Mouse (Mus musculus): Measurements from ENCODE around the gene Cux1. TPM values are rescaled to one million over a fixed set of nuclear protein-coding genes. Genes with fewer than 3 reads are reported as not detected.
"Not testable (repeated sequence)": the region's sequence is repeated elsewhere in the genome, so short reads cannot be mapped to it uniquely, and the experiment has no call there.

Cux1 gene
- total RNA-seq, 1 experiment from 2014 or later: 172 TPM

DNA sequence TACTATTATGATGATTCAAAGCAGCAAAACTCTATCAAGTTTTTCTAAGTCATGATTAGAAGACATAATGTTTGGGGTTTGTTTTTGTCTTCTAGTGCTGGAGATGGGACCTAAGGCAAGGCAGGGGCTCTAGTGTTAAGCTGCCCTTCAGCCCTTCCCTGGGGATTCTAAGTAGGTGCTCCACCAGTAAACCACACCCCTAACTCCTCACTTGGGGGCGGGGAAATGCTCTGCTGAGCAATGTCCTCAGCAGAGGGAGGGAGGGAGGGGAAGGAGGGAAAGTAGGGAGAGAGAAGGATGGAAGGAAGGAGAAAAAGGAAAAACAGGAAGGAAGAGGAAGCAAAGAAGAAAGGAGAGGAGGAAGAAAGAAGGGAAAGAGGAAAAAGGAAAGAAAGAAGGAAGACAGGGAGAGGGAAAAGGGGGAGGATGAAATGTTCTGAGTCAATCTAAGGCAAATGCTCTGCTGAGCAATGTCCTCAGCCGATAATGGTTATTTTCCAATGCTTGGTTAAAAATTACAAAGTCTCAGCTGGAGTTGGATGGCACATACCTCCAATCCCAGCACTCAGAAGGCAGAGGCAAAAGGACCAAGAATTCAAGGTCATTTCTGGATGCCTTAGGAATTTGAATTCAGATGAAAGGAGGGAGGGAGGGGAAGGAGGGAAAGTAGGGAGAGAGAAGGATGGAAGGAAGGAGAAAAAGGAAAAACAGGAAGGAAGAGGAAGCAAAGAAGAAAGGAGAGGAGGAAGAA lies 96.1 kb downstream of the Cux1 start:
- not testable (repeated sequence) for ATAC-seq (replicated peaks in 1 of 2; ENCODE audit: insufficient read depth in 1 of 2, low FRiP score in 2 of 2, low TSS enrichment in 1 of 2, low read depth in 1 of 2, poor library complexity in 2 of 2, severe bottlenecking in 2 of 2)

DNA sequence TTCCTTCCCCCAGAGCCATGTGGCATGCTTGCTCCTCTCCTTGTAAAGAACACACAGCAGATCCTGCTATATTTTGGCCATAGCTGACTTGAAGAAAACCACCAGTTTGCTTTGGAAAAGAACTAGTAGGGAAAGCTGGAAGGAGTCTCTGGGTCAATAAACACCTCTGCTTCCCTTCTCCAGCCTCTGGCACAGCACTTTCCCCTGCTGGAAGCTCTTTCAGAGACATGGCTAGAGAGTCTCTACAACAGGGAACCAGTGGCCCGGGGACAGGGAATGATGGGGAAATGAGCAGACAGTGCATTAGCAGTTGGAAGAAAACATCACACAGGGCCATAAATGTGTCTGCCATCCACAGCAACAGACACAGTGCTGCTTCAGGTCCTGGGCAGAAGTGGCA lies 98.0 kb downstream of the Cux1 start:
- ATAC-seq (replicated peaks in 1 of 2; ENCODE audit: insufficient read depth in 1 of 2, low FRiP score in 2 of 2, low TSS enrichment in 1 of 2, low read depth in 1 of 2, poor library complexity in 2 of 2, severe bottlenecking in 2 of 2): no peak

DNA sequence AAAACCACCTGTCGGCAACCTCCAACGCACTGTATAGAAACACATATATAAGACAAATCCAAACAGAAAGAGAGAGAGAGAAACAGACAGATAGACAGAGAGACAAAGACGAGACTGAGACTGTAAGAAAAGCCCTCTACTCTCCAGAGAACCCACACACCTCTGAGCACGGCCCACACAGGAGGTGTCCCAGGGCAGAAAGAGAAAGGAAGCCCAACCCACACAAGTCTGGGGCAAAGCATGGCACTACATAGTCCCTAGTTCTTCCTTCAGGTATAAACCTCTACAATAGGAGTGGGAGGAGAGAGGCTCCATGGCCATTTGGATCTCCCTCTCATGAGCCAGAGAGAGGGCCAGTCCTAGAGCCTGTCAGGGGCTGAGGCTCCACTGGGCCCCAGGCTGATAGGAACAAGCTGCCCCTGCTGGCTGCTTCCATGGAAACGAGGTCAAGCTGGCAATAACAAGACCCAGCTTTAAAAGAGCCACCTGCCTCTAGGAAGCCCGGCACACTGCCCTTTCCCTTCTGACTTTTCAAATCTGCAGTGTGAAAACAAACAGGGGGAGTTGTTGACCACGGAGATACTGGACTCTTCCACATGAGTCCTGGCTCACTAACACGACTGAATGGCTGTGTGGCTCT lies 99.8 kb downstream of the Cux1 start:
- ATAC-seq (replicated peaks in 1 of 2; ENCODE audit: insufficient read depth in 1 of 2, low FRiP score in 2 of 2, low TSS enrichment in 1 of 2, low read depth in 1 of 2, poor library complexity in 2 of 2, severe bottlenecking in 2 of 2): peak; percentile 46 to 59; a peak in 2 of 4 replicates

DNA sequence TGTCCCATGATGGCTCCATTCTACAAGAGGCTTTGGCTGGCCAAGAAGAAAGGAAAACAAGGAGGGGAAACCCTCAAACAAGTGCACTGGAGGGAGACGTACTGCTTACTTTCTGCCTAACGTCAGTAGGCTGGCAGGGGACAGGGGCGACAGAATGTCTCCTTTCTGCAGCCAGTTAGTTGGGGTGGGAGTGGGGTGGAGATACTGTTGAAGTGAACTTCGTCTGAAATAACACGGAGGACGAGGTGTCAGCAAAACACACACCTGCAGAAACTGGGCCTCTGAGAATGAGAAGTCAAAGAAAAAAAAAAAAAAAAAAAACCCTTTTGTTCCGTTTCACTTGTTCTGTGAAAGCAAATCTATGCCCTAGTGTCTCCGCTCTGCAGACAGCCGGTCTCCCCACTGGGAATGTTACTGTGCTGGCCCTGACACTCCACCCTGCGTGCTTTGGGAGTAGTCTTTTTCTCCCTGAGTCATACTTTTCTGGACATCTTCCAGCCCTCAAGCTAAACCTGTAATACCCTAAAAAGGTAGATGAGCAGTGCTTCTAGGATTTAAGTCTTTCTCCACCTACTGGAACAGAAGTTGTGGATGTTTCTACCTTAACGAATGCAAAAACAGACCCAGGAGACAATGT lies 101.4 kb downstream of the Cux1 start:
- no peak for ATAC-seq (replicated peaks in 1 of 2; ENCODE audit: insufficient read depth in 1 of 2, low FRiP score in 2 of 2, low TSS enrichment in 1 of 2, low read depth in 1 of 2, poor library complexity in 2 of 2, severe bottlenecking in 2 of 2)

DNA sequence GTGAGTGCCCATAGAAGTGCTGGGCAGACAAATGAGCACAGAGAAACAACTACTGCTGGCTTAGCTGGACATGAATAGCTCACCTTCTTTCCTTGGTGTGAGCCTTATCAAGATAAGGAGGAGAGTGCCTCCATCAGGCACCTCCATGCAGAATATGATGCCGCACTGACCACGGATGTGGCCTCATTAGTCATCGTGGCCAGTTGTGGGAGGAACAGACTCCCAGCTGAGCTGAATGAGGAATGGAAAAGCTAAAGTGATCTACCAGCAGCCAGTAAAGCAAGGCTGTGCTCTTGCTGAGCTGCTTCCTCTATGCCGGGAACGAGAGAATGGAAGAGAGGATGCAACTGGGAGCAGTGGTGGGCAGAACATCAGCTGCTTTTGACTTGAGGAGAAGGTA lies 101.9 kb downstream of the Cux1 start:
- ATAC-seq (replicated peaks in 1 of 2; ENCODE audit: insufficient read depth in 1 of 2, low FRiP score in 2 of 2, low TSS enrichment in 1 of 2, low read depth in 1 of 2, poor library complexity in 2 of 2, severe bottlenecking in 2 of 2): peak in 1 of 2 experiments; percentile 47; a peak in 3 of 4 replicates

DNA sequence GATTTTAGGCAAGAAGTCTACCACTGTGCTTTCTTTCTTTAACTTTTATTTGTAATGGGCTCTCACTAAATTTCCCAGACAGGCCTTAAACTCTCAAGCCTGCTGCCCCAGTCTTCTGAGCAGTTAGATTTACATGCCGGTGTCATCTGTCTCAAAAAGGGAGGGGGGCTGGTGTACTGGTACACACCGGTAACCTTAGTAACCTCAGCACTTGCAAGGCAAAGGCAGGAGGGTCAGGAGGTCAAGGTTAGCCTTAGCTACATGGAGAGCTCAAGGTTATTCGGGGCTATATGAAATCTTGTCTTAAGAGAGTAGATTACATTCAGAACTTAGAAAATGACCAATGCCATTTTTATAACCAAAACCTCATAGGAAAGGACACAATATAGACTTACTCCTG lies 102.4 kb downstream of the Cux1 start:
- no peak for ATAC-seq (replicated peaks in 1 of 2; ENCODE audit: insufficient read depth in 1 of 2, low FRiP score in 2 of 2, low TSS enrichment in 1 of 2, low read depth in 1 of 2, poor library complexity in 2 of 2, severe bottlenecking in 2 of 2)

DNA sequence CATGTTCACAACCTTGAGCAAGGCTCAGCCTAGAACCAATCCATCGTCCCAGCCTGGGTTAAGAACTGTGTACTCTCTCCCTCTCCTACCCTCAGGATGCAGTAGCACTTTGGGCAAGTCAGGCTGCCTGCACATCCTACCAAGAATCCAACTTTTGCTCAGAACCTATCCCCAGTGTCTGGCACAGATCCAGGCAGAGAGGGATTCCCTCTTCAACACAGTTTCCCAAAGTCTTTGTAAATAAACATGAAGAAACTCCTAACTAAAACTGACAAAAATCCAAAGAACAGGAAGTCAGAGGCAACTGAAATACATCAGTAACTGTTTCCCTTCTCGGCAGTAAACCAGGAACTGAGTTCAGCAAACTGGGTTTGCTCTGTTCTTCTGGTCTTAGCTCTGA lies 103.2 kb downstream of the Cux1 start:
- no peak for ATAC-seq (replicated peaks in 1 of 2; ENCODE audit: insufficient read depth in 1 of 2, low FRiP score in 2 of 2, low TSS enrichment in 1 of 2, low read depth in 1 of 2, poor library complexity in 2 of 2, severe bottlenecking in 2 of 2)

DNA sequence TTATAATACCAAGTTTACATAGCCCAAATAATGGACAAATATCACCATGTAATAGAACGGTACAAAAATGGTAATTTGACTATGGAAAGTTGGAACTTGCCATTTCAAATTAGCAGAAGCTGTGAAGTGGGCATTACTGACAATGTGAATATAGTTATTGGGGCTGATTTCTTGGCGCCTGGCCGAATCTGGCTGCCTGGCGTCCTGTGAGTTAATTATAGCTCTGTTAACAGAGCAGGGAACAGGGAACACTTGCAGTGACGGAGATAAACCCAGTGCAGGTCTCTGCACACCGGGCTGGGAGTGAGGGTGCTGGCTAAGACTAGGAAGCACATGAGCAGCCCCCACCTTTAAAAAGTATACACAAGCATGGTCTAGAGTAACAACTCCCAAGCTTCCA lies 104.7 kb downstream of the Cux1 start:
- ATAC-seq (replicated peaks in 1 of 2; ENCODE audit: insufficient read depth in 1 of 2, low FRiP score in 2 of 2, low TSS enrichment in 1 of 2, low read depth in 1 of 2, poor library complexity in 2 of 2, severe bottlenecking in 2 of 2): no peak

DNA sequence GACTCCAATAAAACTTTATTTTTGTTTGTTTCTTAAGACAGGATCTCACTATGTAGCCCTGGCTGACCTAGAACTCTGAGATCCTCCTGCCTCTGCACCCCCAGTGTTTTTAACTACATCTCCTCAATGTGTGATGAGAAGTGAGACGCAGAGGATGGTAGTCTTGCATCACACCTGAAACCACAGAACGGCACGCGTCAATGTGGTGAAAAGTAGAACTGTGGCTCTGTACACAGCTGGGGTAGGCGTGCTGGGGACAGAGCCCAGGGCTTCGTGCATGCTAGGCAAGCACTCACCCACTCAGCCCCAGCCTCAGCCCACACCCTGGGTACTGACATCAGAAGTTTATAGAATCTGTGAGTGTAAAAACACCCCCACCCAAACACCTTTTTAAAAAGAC lies 107.4 kb downstream of the Cux1 start:
- ATAC-seq (replicated peaks in 1 of 2; ENCODE audit: insufficient read depth in 1 of 2, low FRiP score in 2 of 2, low TSS enrichment in 1 of 2, low read depth in 1 of 2, poor library complexity in 2 of 2, severe bottlenecking in 2 of 2): peak in 1 of 2 experiments; percentile 38; a peak in 1 of 4 replicates

DNA sequence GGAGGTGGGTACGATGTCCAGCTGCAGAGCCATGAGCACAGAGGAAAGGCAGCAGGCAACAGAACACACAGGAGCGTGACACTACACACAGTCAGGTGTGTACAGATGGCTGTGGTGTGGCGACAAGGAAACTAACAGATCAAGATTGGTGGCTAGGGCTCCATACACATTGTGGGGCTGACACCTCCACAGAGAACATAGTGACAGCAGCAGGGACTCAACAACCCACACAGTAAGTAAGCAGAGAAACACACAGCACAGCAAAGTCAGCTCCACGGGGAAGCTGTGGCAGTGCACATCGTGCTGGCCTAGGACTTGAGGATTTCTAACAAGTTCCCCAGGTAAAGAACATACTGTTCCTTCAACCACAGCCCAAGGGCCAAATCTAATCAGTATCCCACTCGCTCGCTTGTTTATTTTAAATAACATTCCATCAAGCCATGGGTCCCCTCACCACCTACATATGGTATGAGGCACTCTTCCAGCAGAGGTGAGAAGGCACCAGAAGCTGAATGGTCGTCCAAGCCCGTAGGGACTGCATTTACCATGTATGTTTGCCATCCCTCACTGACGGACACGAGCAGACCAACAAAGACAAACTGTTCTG lies 108.3 kb downstream of the Cux1 start:
- ATAC-seq (replicated peaks in 1 of 2; ENCODE audit: insufficient read depth in 1 of 2, low FRiP score in 2 of 2, low TSS enrichment in 1 of 2, low read depth in 1 of 2, poor library complexity in 2 of 2, severe bottlenecking in 2 of 2): peak in 1 of 2 experiments; percentile 42; a peak in 2 of 4 replicates

DNA sequence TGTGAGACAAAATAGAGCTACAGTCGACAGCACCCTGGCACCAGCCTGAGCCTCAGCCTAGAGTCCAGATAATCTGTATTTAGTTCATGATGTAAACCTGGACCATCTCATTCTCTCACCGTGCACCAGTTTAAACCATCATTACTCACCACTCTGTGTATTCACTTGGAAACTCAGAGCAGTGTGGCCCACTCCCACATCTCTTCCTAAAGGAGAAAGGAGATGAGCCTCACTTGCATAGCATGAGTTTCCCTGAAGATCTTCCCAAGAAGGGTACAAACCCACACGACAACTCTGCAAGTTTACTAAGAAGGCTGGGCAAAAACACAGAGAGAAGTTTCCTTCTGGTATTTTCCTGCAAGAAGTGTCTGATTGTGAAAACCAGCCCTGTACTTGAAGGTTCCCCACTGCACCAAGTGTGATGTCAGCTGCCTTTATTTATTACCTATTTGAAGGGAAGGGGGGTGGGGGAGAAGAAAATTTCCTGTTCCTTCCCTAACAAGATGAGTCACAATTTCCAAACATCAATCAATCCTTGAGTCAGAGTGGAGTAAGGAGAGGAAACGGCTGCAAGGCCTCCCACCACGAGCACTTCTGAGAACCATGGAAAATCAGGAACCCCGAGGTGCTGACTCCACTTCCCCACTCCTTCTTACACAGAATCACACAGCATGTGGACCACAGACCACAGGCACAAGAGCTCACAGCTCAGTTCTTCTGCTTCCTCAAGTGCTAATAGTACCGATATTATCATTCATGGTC lies 109.0 kb downstream of the Cux1 start:
- ATAC-seq (replicated peaks in 1 of 2; ENCODE audit: insufficient read depth in 1 of 2, low FRiP score in 2 of 2, low TSS enrichment in 1 of 2, low read depth in 1 of 2, poor library complexity in 2 of 2, severe bottlenecking in 2 of 2): peak; percentile 81 to 90

DNA sequence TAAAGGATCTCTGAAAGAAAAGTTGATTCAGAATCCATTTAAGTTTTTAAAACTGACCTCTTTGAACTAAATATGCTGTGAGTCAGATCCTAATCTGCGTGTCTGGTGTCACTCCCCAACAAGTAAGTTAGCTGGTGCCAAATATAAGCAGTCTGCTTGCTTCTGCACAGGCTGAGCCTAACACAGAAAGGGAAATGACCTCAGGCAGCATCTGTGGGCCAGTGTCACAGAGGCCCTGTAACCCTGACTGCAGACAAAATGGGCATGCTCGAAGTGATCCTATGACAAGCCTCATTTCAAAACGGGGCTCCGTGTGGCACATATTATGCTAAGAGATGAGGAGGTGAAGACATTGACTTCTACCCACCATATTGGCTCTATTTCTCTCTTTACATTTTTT lies 110.9 kb downstream of the Cux1 start:
- peak in 1 of 2 experiments; percentile 16; a peak in 1 of 4 replicates for ATAC-seq (replicated peaks in 1 of 2; ENCODE audit: insufficient read depth in 1 of 2, low FRiP score in 2 of 2, low TSS enrichment in 1 of 2, low read depth in 1 of 2, poor library complexity in 2 of 2, severe bottlenecking in 2 of 2)

DNA sequence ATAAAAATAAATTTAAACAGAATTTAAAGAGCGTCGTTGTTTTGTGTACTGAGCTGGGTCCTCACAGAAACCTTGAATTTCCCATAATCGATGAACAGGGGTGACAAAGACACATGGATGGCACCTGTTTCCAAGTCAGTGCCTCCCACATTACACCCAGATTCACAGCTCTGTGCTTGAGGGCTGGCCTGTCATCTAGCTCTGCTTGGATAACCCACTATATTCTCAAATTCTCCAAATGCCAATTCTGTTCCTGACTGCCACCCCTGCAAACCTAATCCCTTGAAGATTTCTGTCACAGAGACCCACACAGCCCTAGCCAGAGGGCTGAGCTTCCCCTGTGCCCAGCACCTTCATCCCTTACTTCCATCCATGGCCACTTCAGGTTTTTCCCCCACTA lies 114.6 kb downstream of the Cux1 start:
- no peak for ATAC-seq (replicated peaks in 1 of 2; ENCODE audit: insufficient read depth in 1 of 2, low FRiP score in 2 of 2, low TSS enrichment in 1 of 2, low read depth in 1 of 2, poor library complexity in 2 of 2, severe bottlenecking in 2 of 2)

DNA sequence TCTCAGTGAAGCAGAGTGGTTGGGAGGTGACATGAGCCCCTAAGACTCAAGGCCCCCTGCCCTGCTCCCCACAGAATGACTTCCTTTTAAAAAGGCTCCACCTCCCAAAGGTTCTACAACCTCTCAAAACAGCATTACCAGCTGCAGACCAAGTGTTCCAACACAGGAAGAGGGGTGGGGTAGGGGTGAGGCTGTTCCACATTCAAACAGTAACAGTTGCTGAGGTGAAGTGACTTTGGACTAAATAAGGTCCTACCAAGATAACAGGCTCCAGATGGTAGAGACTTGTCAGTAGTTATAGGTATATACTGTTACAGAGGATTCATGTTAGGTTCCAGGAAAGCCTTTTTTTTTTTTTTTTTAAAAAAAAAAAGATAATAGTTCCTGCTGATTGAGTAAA lies 117.5 kb downstream of the Cux1 start:
- peak; percentile 78 to 79 for ATAC-seq (replicated peaks in 1 of 2; ENCODE audit: insufficient read depth in 1 of 2, low FRiP score in 2 of 2, low TSS enrichment in 1 of 2, low read depth in 1 of 2, poor library complexity in 2 of 2, severe bottlenecking in 2 of 2)

DNA sequence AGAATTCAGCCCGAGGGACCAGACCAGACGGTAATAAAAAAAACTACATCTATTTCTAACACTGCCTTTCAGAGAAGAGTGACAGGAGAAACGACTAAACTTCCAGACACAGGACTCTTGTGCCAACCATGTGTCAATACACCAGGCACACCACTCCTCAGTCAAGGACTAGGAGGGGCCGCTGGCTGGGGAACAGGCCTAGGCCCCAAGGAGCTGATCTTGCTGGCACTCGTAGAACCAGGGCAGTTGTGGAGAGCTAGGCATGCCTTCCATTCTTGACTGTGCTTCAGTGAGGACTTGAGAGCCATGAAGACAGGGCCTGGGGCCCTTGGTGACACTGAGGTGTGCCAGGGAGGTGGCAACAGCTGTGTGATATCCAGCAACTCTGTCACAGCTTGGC lies 121.3 kb downstream of the Cux1 start:
- ATAC-seq (replicated peaks in 1 of 2; ENCODE audit: insufficient read depth in 1 of 2, low FRiP score in 2 of 2, low TSS enrichment in 1 of 2, low read depth in 1 of 2, poor library complexity in 2 of 2, severe bottlenecking in 2 of 2): no peak

DNA sequence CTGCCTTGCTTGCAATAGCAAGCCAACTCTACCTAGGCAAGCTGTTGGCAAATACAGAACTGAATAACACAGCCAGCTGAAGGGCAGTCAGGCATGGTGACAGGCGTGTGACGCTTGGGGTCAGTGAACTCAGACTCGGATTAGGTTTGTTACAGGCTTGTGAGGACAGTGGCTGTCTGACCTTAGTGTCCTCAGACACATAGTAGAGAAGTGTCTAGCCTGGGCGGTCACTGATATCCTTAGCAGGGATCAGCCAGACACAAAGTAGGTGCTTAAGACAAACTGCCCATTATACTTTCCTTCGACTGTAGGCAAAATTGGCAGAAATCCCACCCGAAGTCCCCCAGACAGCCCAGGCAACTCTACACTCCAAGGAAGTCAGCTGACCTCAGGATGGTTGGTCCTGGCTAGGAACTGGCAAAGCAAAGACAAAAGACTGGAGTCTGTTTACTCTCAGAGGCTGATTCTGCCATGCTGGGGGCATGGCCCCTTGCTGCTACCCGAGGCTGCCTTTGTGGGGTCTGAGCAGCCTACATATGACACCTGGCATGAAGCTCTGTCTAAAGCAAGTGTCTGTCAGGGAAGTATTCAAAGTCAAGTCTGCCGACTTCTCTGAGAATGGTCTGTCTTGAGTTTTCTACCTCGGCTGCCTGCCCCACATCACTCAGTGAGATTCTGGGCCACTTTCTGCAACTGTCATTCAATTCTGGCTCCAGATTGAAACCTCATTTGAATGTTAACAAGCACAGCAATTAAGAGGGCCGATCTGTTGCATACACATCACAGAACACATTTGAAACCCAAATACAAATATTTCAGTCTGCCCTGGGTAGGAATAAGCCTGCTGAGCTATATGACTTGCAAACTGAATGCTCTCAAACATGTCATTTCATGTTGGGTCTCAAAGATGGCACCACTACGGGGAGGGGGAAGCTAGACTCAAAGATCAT lies 124.8 kb downstream of the Cux1 start:
- ATAC-seq (replicated peaks in 1 of 2; ENCODE audit: insufficient read depth in 1 of 2, low FRiP score in 2 of 2, low TSS enrichment in 1 of 2, low read depth in 1 of 2, poor library complexity in 2 of 2, severe bottlenecking in 2 of 2): no peak
